Mouse (Mus musculus) stomach, embryonic 14.5 days (tissue): Measurements from ENCODE around the gene Zswim8. TPM values are rescaled to one million over a fixed set of nuclear protein-coding genes. Genes with fewer than 3 reads are reported as not detected.

ENCODE experiments used
- ATAC-seq: fragments of 200-750 bp; cut with Nextera tagmentation; 2 replicates; pipeline ENCODE4 v1.8.0; 2017; ENCODE audit warnings: low read depth, moderate TSS enrichment; ENCODE audit not compliant: insufficient number of reproducible peaks, insufficient read depth, low FRiP score
- H3K27ac ChIP-seq: fragments of 300-500 bp; sonication (generic); 2 replicates; pipeline ENCODE4 v1.5.1; 2014; ENCODE audit warnings: mild to moderate bottlenecking, low read length, moderate library complexity, mixed read lengths
- H3K27me3 ChIP-seq: fragments of 300-500 bp; sonication (generic); 2 replicates; pipeline ENCODE4 v1.6.1; 2014; ENCODE audit warnings: low read length, control low read depth, mixed read lengths; ENCODE audit not compliant: control insufficient read depth, insufficient read depth
- H3K36me3 ChIP-seq: fragments of 300-500 bp; sonication (generic); 2 replicates; pipeline ENCODE4 v1.6.1; 2014; ENCODE audit warnings: mild to moderate bottlenecking, control low read depth, low read length, moderate library complexity, mixed read lengths; ENCODE audit not compliant: control insufficient read depth, insufficient read depth
- H3K4me1 ChIP-seq: fragments of 300-500 bp; sonication (generic); 2 replicates; pipeline ENCODE4 v1.6.1; 2014; ENCODE audit warnings: low read length, control low read depth, mixed read lengths; ENCODE audit not compliant: control insufficient read depth, insufficient read depth
- H3K4me2 ChIP-seq: fragments of 300-500 bp; sonication (generic); replicated peaks from 2 replicates; pipeline ENCODE4 v1.6.1; 2014; ENCODE audit warnings: low read depth, low read length, control low read depth
- H3K4me3 ChIP-seq: fragments of 300-500 bp; sonication (generic); 2 replicates; pipeline ENCODE4 v1.5.1; 2014; ENCODE audit warnings: low read depth, low read length, control low read depth
- H3K9ac ChIP-seq: fragments of 300-500 bp; sonication (generic); replicated peaks from 2 replicates; pipeline ENCODE4 v1.6.1; 2014; ENCODE audit warnings: low read depth, mild to moderate bottlenecking, control low read depth, low read length, moderate library complexity, mixed read lengths
- H3K9me3 ChIP-seq: fragments of 300-500 bp; sonication (generic); 2 replicates; pipeline ENCODE4 v1.6.1; 2016; ENCODE audit warnings: low read depth, low read length, control low read depth; ENCODE audit not compliant: control insufficient read depth
- WGBS: fragments of 180-500 bp; shearing (Covaris S2); extraction: QIAGEN DNeasy Blood & Tissue Kit; methylation state at CpG from one replicate; pipeline ENCODE4 v1.1.7; 2014; 5-methylcytosine and 5-hydroxymethylcytosine counted together
- polyA plus RNA-seq: library from polyadenylated mRNA; unstranded; fragments of >200 nt; fragmentation: Nextera tagmentation; extraction: Ambion mirVana; gene quantifications from 2 replicates; pipeline ENCODE4 v1.2.1, GENCODE M21; 2014

Gene Zswim8
- polyA plus RNA-seq, 1 experiment from 2014 or later: 38.6 TPM

DNA sequence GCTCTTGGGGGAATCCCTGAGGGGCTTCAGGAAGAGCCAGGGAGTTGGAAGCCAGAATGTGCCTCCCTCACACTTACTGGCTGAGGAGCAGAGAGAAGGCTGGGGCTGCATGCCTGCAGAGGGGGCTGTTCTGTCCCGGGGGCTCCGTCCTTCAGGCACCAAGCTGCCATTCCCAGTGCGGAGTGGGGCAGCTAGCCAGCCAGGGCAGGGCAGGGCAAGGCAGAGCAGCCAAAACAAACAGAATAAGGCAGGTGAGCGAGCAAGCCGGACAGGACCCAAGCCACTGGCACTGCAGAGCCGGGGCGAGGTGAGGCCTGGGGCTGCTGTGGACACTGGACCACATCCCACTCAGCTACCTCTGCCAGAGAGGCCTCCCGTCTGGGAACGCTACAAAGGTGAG is 33.9 kb downstream of the Zswim8 start:
- Histone ChIP-seq H3K4me1 (no peaks in the 10 kb centered on the region), H3K9ac (no peak overlapping the region), H3K9me3 (no peaks in the 10 kb centered on the region), H3K4me3 (no peak overlapping the region), H3K27ac (no peak overlapping the region), H3K36me3 (peaks cover 28% of the 10 kb centered on the region), H3K27me3 (no peaks in the 10 kb centered on the region), H3K4me2 (no peak overlapping the region)
- WGBS: 83% methylated on average over 9 of the region's 9 CpGs
- peak; percentile 14; the same call in 1 of the 2 replicates for ATAC-seq

DNA sequence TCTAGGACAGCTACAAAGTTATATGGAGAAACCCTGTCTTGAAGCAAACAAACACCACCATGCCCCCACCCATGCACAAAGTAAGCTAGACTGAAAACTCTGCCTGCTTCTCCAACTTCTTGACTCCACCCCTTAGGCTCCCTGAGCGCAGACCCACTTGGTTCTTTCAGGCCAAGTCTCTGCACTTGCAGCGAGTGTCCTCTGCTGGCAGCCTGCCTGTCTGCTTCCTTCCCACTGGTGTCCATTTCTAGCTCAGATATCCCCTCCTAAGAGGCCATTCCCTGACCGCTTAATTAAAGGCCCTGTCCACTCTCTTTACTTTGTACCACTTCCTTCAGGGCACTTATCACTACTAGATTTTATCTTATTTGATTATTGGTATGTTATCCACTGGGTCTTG is 36.3 kb downstream of the Zswim8 start:
- Histone ChIP-seq H3K27me3 (no peaks in the 10 kb centered on the region), H3K9me3 (no peaks in the 10 kb centered on the region), H3K4me2 (no peak overlapping the region), H3K9ac (no peak overlapping the region), H3K36me3 (peaks cover 19% of the 10 kb centered on the region), H3K4me1 (no peaks in the 10 kb centered on the region), H3K27ac (no peak overlapping the region), H3K4me3 (no peak overlapping the region)
- 82% methylated on average over 3 of the region's 3 CpGs for WGBS
- no peak for ATAC-seq

DNA sequence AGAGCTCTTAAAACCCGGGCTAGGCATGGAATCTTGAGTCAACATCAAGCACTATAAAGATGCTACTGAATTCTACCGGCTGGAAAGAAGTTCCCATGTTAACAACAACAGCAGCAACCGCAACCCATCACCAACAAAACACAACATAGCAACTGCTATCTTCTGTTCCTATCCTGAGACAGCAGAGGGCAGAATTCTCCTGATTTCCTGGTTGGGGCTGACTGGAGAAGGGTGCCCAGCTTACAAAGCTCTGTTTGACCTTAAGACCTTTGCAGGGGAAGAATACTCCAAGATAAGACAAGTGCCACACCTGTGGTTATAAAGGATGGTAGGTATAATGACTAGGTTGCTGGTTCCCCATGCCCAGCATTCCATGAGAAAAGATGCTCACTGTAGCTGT is 39.6 kb downstream of the Zswim8 start:
- no peak overlapping the region for H3K4me3 ChIP-seq
- no peaks in the 10 kb centered on the region for H3K27me3 ChIP-seq
- 87% methylated on average over 3 of the region's 3 CpGs for WGBS
- H3K9ac ChIP-seq: no peak overlapping the region
- H3K27ac ChIP-seq: no peak overlapping the region
- no peak for ATAC-seq
- peaks cover 13% of the 10 kb centered on the region for H3K36me3 ChIP-seq
- H3K9me3 ChIP-seq: no peaks in the 10 kb centered on the region
- no peak overlapping the region for H3K4me2 ChIP-seq
- no peaks in the 10 kb centered on the region for H3K4me1 ChIP-seq

DNA sequence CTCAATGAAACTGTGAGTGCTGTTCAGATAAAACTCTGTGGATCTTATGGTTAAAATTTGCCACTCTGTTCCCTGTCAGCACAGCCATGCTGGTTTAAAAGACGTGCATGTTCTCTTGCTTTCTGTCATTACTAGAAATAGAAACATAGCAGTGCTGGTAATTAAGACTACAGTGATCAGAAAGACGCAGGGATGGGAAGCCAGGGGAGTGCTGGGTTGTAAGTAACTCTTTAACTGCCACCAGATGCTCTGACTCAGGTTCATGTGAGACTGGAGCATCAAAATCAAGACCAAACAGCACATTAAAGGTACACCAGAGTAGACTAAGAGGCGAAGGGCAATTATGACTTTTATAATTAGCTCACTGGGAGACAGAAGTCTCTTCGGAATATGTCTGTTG is 41.0 kb downstream of the Zswim8 start:
- Histone ChIP-seq H3K36me3 (peaks cover 13% of the 10 kb centered on the region), H3K4me1 (no peaks in the 10 kb centered on the region), H3K27ac (no peak overlapping the region), H3K4me2 (no peak overlapping the region), H3K9me3 (no peaks in the 10 kb centered on the region), H3K4me3 (no peak overlapping the region), H3K27me3 (no peaks in the 10 kb centered on the region), H3K9ac (no peak overlapping the region)
- ATAC-seq: no peak
- 73% methylated on average over 4 of the region's 4 CpGs for WGBS

DNA sequence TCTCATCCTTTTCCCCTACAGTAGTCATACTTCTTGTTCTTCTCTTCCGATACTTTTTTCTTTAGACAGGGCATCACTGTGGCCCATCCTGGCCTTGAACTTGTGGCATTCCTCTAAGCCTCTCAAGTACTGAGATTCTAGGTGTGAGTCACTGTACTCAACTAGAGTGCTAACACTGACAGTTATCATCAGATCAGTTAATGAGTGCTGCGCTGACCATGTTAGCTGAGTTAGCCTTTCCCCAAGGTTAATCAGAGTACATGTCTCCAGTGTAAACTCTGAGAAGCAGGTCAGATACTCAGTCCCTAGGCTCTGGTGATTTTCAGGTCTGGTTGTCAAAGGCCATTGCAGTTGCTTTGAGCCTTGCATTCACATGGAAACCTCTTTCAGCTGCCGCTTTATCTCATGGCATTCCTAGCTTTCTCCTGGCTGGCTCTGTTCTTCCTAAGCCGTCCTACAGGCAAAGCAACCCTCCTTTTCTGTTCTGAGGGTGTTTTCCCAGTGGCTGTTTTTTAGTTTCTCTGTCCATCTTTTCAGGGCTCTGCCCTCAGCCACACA is 42.2 kb downstream of the Zswim8 start:
- no peaks in the 10 kb centered on the region for H3K27me3 ChIP-seq
- H3K4me1 ChIP-seq: no peaks in the 10 kb centered on the region
- no peak overlapping the region for H3K4me2 ChIP-seq
- no peaks in the 10 kb centered on the region for H3K9me3 ChIP-seq
- no peak overlapping the region for H3K9ac ChIP-seq
- WGBS: 83% methylated on average over 4 of the region's 4 CpGs
- no peak overlapping the region for H3K27ac ChIP-seq
- no peak overlapping the region for H3K4me3 ChIP-seq
- no peak for ATAC-seq
- H3K36me3 ChIP-seq: peaks cover 10% of the 10 kb centered on the region

DNA sequence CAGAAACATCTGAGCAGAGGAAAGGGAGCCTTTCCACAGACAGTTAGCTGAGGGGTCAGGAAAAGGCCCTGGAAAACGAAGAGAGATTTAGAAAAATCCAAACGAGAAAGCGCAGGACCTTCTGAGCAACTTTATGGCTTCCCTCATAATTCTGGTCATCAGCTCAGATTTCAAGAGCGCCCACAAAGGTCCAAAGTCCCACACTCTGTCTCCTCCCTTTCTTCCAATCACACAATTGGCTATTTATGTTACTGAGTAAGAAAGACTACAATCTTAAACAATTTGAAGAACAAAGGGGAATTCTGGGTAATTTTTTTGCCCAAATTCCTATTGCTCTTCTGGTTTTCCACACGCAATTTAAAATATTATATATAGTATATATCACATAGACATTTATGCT is 43.2 kb downstream of the Zswim8 start:
- Histone ChIP-seq H3K4me1 (no peaks in the 10 kb centered on the region), H3K27ac (no peak overlapping the region), H3K4me3 (no peak overlapping the region), H3K36me3 (peaks cover 16% of the 10 kb centered on the region), H3K4me2 (no peak overlapping the region), H3K27me3 (no peaks in the 10 kb centered on the region), H3K9ac (no peak overlapping the region), H3K9me3 (no peaks in the 10 kb centered on the region)
- no peak for ATAC-seq
- 86% methylated on average over 5 of the region's 5 CpGs for WGBS

DNA sequence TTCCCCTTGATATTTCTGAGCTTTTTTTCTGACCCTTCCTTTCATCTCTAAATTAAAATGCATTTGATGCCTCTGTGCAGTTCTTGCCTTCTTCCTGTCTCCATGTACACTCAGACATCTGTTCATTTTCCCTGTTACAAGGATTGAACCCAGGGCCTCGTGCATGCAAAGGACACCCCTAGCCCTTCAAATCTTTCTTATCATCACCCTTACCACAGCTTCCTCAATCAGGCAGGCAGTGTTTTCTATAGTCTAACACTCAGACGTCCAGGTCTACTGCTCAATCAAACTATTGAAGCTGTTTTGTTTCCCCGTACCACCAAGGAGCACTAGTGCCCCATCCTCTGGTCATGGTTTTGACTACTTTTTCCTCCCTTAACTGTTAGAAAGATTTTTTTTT is 46.4 kb downstream of the Zswim8 start:
- peaks cover 40% of the 10 kb centered on the region for H3K36me3 ChIP-seq
- WGBS: 83% methylated on average over 3 of the region's 3 CpGs
- no peak for ATAC-seq

DNA sequence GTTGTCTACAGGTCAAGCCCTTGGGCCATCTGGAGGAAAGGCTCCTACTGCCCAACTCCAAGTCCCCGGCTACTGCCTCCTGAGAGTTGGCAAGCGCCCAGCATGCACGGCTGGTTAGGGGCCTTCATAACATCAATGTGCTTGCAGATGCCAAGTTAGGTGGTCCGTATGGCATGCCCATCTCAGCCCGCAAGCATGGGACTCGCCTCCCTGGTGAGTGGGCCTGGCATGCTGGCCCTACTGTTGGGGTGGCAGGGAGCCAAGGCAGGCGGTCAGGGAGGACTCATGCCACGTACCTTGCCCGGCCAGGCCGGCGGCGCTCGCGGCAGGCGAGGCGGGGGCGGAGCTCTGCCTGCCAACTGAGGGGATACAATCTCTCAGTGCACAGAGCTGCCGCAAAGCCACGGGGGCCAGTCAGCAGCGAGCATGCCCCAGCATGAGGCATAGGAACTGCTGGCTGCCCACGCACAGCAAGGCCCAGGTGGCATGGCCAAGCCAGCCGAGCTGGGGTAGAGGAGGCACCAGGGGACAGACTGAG is 50.1 kb downstream of the Zswim8 start:
- H3K27ac ChIP-seq: no peak overlapping the region
- 93% methylated on average over 22 of the region's 22 CpGs for WGBS
- no peaks in the 10 kb centered on the region for H3K9me3 ChIP-seq
- peaks cover 67% of the 10 kb centered on the region for H3K36me3 ChIP-seq
- H3K9ac ChIP-seq: no peak overlapping the region
- no peak overlapping the region for H3K4me2 ChIP-seq
- H3K27me3 ChIP-seq: no peaks in the 10 kb centered on the region
- ATAC-seq: no peak
- H3K4me1 ChIP-seq: no peaks in the 10 kb centered on the region
- H3K4me3 ChIP-seq: no peak overlapping the region

More for the DNA sequence above, 46.4 kb downstream of the Zswim8 start:
- Histone ChIP-seq H3K9ac (no peak overlapping the region), H3K27ac (no peak overlapping the region), H3K9me3 (no peaks in the 10 kb centered on the region), H3K4me3 (no peak overlapping the region), H3K4me2 (no peak overlapping the region), H3K4me1 (no peaks in the 10 kb centered on the region), H3K27me3 (no peaks in the 10 kb centered on the region)
